Mouse (Mus musculus) heart, embryonic 12.5 days (tissue): ENCODE data around the gene Dhx40. TPM values are rescaled to one million over a fixed set of nuclear protein-coding genes. Genes with fewer than 3 reads are reported as not detected.

Experiments used
- ATAC-seq: fragments of 200-750 bp; cut with Nextera tagmentation; 2 replicates; pipeline ENCODE4 v1.8.0; 2017; ENCODE audit warnings: moderate TSS enrichment, moderate library complexity; ENCODE audit not compliant: insufficient number of reproducible peaks, low FRiP score
- H3K27ac ChIP-seq: fragments of 300-500 bp; sonication (generic); 2 replicates; pipeline ENCODE4 v1.5.1; 2016; ENCODE audit warnings: mild to moderate bottlenecking, moderate library complexity; ENCODE audit not compliant: poor library complexity, severe bottlenecking
- H3K27me3 ChIP-seq: fragments of 300-500 bp; sonication (generic); replicated peaks from 2 replicates; pipeline ENCODE4 v1.6.1; 2016; ENCODE audit warnings: mild to moderate bottlenecking, moderate library complexity
- H3K36me3 ChIP-seq: fragments of 300-500 bp; sonication (generic); 2 replicates; pipeline ENCODE4 v1.6.1; 2016; ENCODE audit warnings: mild to moderate bottlenecking, moderate library complexity
- H3K4me1 ChIP-seq: fragments of 300-500 bp; sonication (generic); replicated peaks from 2 replicates; pipeline ENCODE4 v1.6.1; 2016; ENCODE audit warnings: mild to moderate bottlenecking
- H3K4me2 ChIP-seq: fragments of 300-500 bp; sonication (generic); 2 replicates; pipeline ENCODE4 v1.6.1; 2016; ENCODE audit warnings: mild to moderate bottlenecking, moderate library complexity
- H3K4me3 ChIP-seq: fragments of 300-500 bp; sonication (generic); 2 replicates; pipeline ENCODE4 v1.5.1; 2016; ENCODE audit warnings: mild to moderate bottlenecking
- H3K9ac ChIP-seq: fragments of 300-500 bp; sonication (generic); 2 replicates; pipeline ENCODE4 v1.6.1; 2016; ENCODE audit warnings: mild to moderate bottlenecking, moderate library complexity
- H3K9me3 ChIP-seq: fragments of 300-500 bp; sonication (generic); replicated peaks from 2 replicates; pipeline ENCODE4 v1.6.1; 2016; ENCODE audit warnings: mild to moderate bottlenecking, moderate library complexity
- WGBS: fragments of 180-500 bp; shearing (Covaris S2); methylation state at CpG from one replicate; pipeline ENCODE4 v1.1.7; 2016; 5-methylcytosine and 5-hydroxymethylcytosine counted together
- polyA plus RNA-seq: library from polyadenylated mRNA; unstranded; fragments of >200 nt; fragmentation: Nextera tagmentation; extraction: Ambion mirVana; gene quantifications from 2 replicates; pipeline ENCODE4 v1.2.1, GENCODE M21; 2016

Gene Dhx40
- polyA plus RNA-seq, 1 experiment from 2014 or later = 16.5 TPM

DNA sequence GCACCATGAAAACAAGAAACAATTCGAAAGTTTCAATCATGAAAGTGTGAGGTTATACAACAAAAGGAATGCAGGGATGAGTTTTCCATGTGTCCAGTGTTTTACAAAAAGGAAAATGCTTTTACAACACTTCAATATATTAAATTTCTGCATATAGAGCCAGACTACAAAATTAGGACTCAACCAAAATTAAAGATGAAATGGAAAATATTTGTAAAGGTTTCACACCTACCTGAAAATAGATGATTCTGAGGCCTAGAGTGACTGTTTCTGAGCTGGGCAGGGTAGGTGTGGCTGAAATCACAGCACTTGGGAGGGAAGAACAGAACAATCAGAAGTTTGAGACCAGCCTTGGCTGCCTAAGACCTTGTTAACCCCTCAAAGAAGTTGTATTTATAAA, 31.2 kb upstream of the Dhx40 start:
- Histone ChIP-seq H3K4me1 (peaks cover 29% of the 10 kb centered on the region), H3K9me3 (no peaks in the 10 kb centered on the region), H3K4me3 (no peak overlapping the region), H3K27ac (no peak overlapping the region), H3K4me2 (no peak overlapping the region), H3K27me3 (no peaks in the 10 kb centered on the region), H3K36me3 (no peaks in the 10 kb centered on the region), H3K9ac (no peak overlapping the region)
- no peak for ATAC-seq
- 76% methylated on average over 1 of the region's 1 CpGs for WGBS

DNA sequence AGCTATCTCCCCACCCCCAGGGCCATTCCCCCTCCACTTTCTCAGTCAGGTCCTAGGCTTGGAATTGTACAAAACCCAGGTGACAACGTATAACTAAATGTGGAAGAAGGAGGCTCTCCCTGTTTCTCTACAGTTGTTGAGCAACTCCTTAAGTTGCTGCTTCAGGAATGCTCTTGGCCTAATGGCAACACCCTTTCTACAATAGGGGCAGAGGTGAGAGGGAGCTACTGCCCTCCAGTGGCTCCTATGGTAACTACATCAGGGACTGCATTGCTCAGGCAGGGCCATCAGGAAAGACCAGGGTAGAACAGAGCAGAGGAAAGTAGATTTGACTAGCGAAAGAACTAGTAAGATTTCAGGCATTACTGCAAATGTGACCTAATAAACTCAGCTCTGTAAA, 28.8 kb upstream of the Dhx40 start:
- Histone ChIP-seq H3K9me3 (no peaks in the 10 kb centered on the region), H3K4me1 (peaks cover 22% of the 10 kb centered on the region), H3K36me3 (no peaks in the 10 kb centered on the region), H3K27ac (no peak overlapping the region), H3K27me3 (no peaks in the 10 kb centered on the region), H3K9ac (no peak overlapping the region), H3K4me3 (no peak overlapping the region), H3K4me2 (no peak overlapping the region)
- 37% methylated on average over 2 of the region's 2 CpGs for WGBS
- ATAC-seq = no peak

DNA sequence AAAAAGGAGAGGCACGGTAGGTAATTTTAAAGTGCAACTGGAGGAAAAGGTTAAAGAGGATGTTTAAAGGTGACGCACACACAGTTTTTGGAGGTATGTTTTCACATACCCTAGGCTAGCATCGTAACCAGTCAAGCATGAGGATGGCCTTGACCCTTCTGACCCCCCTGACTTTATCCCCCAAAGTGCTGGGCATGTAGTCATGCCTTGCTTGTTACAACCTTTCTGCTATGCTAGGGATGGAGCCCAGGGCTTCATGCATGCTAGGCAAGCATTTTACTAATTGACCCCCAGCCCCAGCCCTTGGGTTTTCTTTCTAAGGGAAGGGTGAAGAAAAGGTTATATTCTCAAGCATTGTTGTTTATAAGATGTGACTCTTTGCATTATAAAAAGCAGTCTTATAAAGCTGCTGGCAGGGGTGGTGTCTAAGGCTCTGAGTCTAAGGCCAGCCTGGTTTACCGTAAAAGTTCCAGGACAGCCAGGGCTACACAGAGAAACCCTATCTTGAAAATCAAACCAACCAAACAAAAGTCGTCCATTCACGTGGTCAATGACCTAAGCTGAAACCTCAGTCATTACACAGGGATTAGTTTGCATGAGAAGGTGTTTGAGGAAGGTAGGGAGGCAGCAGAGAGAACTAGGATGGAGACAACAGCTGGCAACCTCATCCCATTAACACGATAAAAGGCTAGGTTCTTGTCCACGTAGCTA, 27.2 kb upstream of the Dhx40 start:
- H3K4me2 ChIP-seq = no peak overlapping the region
- H3K4me3 ChIP-seq = no peak overlapping the region
- no peaks in the 10 kb centered on the region for H3K27me3 ChIP-seq
- no peak overlapping the region for H3K27ac ChIP-seq
- no peak overlapping the region for H3K9ac ChIP-seq
- no peak for ATAC-seq
- 65% methylated on average over 8 of the region's 8 CpGs for WGBS
- no peaks in the 10 kb centered on the region for H3K9me3 ChIP-seq
- H3K36me3 ChIP-seq = no peaks in the 10 kb centered on the region
- H3K4me1 ChIP-seq = peaks cover 7% of the 10 kb centered on the region

DNA sequence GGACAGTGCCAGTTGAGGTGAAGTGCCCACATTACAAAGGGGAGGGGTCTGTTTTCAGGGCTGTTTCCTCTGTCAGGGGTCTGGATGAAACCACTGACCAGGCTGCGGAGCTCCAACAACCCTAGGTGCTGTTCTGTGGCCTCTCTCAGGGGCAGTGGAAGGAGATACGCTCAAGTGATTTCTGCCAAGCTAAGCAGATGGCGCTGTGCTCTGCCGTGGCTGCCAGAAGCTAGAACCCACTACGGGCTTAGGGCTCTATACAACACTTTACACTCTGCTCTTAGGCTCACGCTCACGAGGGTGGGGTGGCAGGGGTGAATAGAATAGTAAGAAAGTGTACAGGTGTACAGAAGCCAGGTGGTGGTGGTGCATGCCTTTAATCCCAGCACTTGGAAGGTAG, 26.5 kb upstream of the Dhx40 start:
- no peaks in the 10 kb centered on the region for H3K36me3 ChIP-seq
- H3K4me2 ChIP-seq = no peak overlapping the region
- H3K9ac ChIP-seq = no peak overlapping the region
- 75% methylated on average over 7 of the region's 7 CpGs for WGBS
- no peaks in the 10 kb centered on the region for H3K9me3 ChIP-seq
- H3K4me1 ChIP-seq = no peaks in the 10 kb centered on the region
- no peaks in the 10 kb centered on the region for H3K27me3 ChIP-seq
- H3K27ac ChIP-seq = no peak overlapping the region
- no peak overlapping the region for H3K4me3 ChIP-seq
- no peak for ATAC-seq

DNA sequence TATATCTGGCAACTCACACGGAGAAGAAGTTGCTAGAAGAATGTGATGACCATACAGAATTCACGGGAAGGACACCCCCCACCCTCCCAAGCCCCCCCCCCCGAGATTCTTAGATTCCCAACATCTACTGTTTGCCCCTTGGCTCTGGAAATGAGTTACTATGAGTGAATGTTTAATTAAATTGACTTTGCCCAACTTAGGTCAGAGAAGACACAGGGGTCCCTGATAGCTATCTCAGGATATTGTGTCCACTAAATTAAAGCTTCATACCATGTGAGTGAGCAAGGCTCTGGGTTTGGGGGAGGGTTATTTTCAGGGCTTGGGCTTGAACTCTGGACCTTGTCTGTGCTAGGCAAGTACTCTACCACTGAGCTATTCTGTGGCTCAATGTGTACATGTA, 25.6 kb upstream of the Dhx40 start:
- Histone ChIP-seq H3K4me1 (peaks cover 4% of the 10 kb centered on the region), H3K9ac (no peak overlapping the region), H3K27ac (no peak overlapping the region), H3K9me3 (no peaks in the 10 kb centered on the region), H3K4me3 (no peak overlapping the region), H3K36me3 (no peaks in the 10 kb centered on the region), H3K4me2 (no peak overlapping the region), H3K27me3 (no peaks in the 10 kb centered on the region)
- ATAC-seq = no peak
- WGBS = 58% methylated on average over 3 of the region's 3 CpGs

DNA sequence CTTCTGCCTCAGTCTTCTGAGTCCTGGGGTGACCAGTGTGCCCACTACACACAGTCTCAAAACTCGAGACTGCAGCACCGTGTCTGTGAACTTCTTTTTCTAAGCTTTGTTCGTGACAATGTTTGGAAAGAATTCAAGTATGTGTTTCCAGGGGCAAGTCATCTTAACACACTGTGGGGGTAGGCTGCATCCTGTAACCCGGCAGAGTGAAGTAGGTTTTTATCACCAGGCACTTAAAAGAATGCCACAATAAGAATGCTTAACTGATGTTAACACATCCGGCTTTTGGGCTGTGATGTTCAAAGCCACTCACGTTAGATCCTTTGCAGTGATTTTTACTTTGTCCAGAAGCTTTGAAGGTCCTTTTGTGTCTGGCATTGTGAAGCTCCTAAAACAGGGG, 20.9 kb upstream of the Dhx40 start:
- WGBS = 13% methylated on average over 6 of the region's 6 CpGs
- Histone ChIP-seq H3K4me1 (peaks cover 7% of the 10 kb centered on the region), H3K27ac (peak overlapping the region; percentile 58), H3K9ac (no peak overlapping the region), H3K9me3 (no peaks in the 10 kb centered on the region), H3K36me3 (no peaks in the 10 kb centered on the region), H3K27me3 (no peaks in the 10 kb centered on the region), H3K4me2 (no peak overlapping the region), H3K4me3 (no peak overlapping the region)
- peak; percentile 22; the same call in 1 of the 2 replicates for ATAC-seq

DNA sequence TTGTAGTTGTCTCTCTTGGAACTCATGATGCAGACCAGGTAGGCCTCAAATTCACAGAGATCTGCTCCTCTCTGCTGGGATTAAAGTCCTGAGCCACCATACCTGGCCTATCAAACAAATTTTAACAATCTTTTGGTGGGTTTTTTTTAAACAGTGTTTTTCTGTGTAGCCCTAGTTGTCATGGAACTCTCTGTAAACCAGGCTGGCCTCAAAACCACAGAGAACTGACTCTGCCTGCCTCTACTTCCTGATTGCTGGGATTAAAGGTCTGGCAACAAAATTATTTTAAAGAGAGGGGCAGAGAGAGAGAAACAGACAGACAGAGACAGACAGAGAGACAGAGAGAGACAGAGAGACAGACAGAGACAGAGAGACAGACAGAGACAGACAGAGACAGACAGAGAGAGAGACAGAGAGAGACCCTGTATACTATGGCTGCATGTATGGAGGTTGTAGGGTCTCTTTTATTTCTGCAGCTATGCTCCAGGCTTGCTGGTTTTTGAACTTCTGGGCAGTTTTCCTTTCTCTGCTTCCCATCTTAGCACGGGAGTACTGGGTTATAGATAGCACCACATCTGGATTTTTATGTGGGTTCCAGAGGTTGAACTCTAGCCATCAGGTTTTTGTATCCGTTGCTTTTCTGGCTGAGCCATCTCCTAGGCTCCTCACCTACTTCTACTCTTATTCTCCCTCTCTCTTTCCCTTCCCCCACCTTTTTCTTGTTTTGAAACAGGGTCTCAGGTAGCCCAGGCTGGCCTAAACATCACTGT, 20.1 kb upstream of the Dhx40 start:
- WGBS = 67% methylated on average over 2 of the region's 2 CpGs
- Histone ChIP-seq H3K27me3 (no peaks in the 10 kb centered on the region), H3K4me2 (no peak overlapping the region), H3K4me3 (no peak overlapping the region), H3K4me1 (peaks cover 7% of the 10 kb centered on the region), H3K36me3 (no peaks in the 10 kb centered on the region), H3K27ac (peak overlapping the region; percentile 58; the same call in 1 of the 2 replicates), H3K9ac (no peak overlapping the region), H3K9me3 (no peaks in the 10 kb centered on the region)
- ATAC-seq = no peak

DNA sequence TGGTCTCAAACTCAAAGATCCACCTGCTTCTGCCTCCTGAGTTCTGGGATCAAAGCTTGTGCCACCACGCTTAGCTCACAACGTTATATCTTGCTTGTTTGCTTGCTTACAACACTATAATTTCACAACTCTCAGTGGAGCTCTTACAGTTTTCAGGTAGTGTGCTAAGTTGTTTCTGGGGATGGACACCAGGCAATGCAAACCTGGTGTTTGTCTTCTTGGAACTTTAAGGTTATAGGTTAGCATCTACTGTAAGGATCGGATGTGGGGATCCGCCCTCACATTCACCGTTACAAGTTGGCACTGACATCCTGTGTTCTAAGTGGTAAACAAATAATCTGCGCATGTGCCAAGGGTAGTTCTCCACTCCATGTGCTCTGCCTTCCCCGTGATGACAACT, 16.9 kb upstream of the Dhx40 start:
- Histone ChIP-seq H3K27me3 (no peaks in the 10 kb centered on the region), H3K36me3 (no peaks in the 10 kb centered on the region), H3K4me3 (no peak overlapping the region), H3K9ac (no peak overlapping the region), H3K27ac (no peak overlapping the region), H3K4me2 (no peak overlapping the region), H3K9me3 (no peaks in the 10 kb centered on the region), H3K4me1 (peaks cover 7% of the 10 kb centered on the region)
- 89% methylated on average over 7 of the region's 7 CpGs for WGBS
- ATAC-seq = no peak

DNA sequence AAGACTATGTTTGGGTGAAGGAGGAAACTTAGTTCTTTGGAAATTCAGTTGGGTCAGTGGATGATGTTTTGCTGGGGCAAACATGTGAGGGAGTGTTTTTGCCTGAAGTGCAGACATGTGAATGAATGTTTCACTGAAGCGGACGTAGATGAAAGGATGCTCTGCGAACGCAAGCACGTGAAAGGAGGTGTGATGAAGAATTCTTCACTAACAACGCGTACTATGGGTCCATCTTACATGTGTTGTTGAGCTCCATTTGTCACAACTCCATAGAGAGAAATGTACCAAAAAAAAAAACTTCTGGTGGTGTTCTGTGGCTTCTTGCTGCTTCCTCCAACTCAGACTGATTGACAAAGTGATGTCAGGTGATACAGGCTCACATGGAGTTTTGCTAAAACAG, 15.0 kb upstream of the Dhx40 start:
- Histone ChIP-seq H3K4me2 (no peak overlapping the region), H3K36me3 (no peaks in the 10 kb centered on the region), H3K9me3 (no peaks in the 10 kb centered on the region), H3K4me1 (no peaks in the 10 kb centered on the region), H3K4me3 (no peak overlapping the region), H3K27ac (no peak overlapping the region), H3K27me3 (no peaks in the 10 kb centered on the region), H3K9ac (no peak overlapping the region)
- WGBS = 76% methylated on average over 7 of the region's 7 CpGs
- ATAC-seq = no peak

DNA sequence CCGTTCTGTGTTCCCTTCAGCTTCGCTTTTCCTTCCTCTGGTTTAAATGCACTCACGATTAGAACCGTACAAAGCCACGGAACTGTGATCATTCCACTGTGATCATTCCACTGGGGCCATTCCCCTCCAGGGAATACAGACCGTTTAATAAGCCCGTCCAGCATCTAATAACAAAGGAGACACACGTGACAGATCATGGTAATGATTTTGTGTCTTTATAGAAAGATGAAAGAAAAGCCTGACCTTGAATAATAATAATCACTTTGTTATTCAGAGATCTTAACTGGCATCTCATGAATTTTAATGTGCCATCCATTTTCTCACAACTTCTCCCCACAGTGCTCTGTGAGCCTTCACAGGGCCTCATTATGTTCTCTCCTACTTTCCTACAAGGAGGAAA, 12.0 kb upstream of the Dhx40 start:
- Histone ChIP-seq H3K9me3 (no peaks in the 10 kb centered on the region), H3K4me2 (no peak overlapping the region), H3K9ac (no peak overlapping the region), H3K36me3 (no peaks in the 10 kb centered on the region), H3K4me3 (no peak overlapping the region), H3K4me1 (no peaks in the 10 kb centered on the region), H3K27ac (no peak overlapping the region), H3K27me3 (no peaks in the 10 kb centered on the region)
- ATAC-seq = no peak
- WGBS = 79% methylated on average over 8 of the region's 8 CpGs

DNA sequence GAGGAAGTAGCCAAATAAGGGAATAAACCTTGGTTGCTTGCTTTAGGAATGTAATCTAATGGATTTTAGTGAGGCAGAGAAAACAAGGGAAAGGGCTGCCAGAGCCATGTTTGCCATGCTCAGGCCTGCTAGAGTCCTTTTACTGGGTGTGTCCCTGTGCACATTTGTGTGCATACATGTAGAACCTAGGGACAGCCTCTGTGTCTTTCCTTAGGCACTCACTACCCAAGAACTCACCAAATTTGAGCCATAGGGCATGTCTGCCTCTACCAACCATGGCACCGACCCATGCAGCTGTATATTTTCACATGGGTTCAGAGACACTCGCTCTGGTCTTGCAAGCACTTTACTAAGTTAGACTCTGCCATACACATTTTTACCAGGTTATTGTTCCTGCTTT, 11.4 kb upstream of the Dhx40 start:
- Histone ChIP-seq H3K4me3 (no peak overlapping the region), H3K27me3 (no peaks in the 10 kb centered on the region), H3K9me3 (no peaks in the 10 kb centered on the region), H3K36me3 (no peaks in the 10 kb centered on the region), H3K4me2 (no peak overlapping the region), H3K4me1 (no peaks in the 10 kb centered on the region), H3K9ac (no peak overlapping the region), H3K27ac (no peak overlapping the region)
- ATAC-seq = no peak
- WGBS = 88% methylated on average over 2 of the region's 2 CpGs
